Mouse (Mus musculus) neural tube, embryonic 14.5 days (tissue): ENCODE data around the gene Peak1. TPM values are rescaled to one million over a fixed set of nuclear protein-coding genes. Genes with fewer than 3 reads are reported as not detected.

ENCODE experiments used
- ATAC-seq: fragments of 200-750 bp; cut with Nextera tagmentation; 2 replicates; pipeline ENCODE4 v1.8.0; 2017; ENCODE audit warnings: low read depth, mild to moderate bottlenecking, moderate TSS enrichment, moderate library complexity
- H3K27ac ChIP-seq: fragments of 300-500 bp; sonication (generic); 2 replicates; pipeline ENCODE4 v1.5.1; 2014; ENCODE audit warnings: low read depth, mild to moderate bottlenecking, control low read depth, low read length, moderate library complexity, mixed read lengths
- H3K27me3 ChIP-seq: fragments of 300-500 bp; sonication (generic); 2 replicates; pipeline ENCODE4 v1.6.1; 2014; ENCODE audit warnings: low read length; ENCODE audit not compliant: control insufficient read depth, insufficient read depth
- H3K36me3 ChIP-seq: fragments of 300-500 bp; sonication (generic); 2 replicates; pipeline ENCODE4 v1.6.1; 2014; ENCODE audit warnings: low read length, mixed read lengths; ENCODE audit not compliant: control insufficient read depth, insufficient read depth
- H3K4me1 ChIP-seq: fragments of 300-500 bp; sonication (generic); 2 replicates; pipeline ENCODE4 v1.6.1; 2014; ENCODE audit warnings: low read length; ENCODE audit not compliant: control insufficient read depth, insufficient read depth
- H3K4me2 ChIP-seq: fragments of 300-500 bp; sonication (generic); 2 replicates; pipeline ENCODE4 v1.6.1; 2014; ENCODE audit warnings: mild to moderate bottlenecking, low read depth, low read length, control low read depth
- H3K4me3 ChIP-seq: fragments of 300-500 bp; sonication (generic); 2 replicates; pipeline ENCODE4 v1.5.1; 2014; ENCODE audit warnings: low read depth, low read length, control low read depth, mixed read lengths
- H3K9ac ChIP-seq: fragments of 300-500 bp; sonication (generic); replicated peaks from 2 replicates; pipeline ENCODE4 v1.6.1; 2014; ENCODE audit warnings: low read depth, mild to moderate bottlenecking, control low read depth, low read length, mixed read lengths
- H3K9me3 ChIP-seq: fragments of 300-500 bp; sonication (generic); 2 replicates; pipeline ENCODE4 v1.6.1; 2016; ENCODE audit warnings: low read length; ENCODE audit not compliant: control insufficient read depth
- WGBS: fragments of 180-500 bp; shearing (Covaris S2); extraction: QIAGEN DNeasy Blood & Tissue Kit; methylation state at CpG from one replicate; pipeline ENCODE4 v1.1.7; 2014; 5-methylcytosine and 5-hydroxymethylcytosine counted together
- polyA plus RNA-seq: library from polyadenylated mRNA; unstranded; fragments of >200 nt; fragmentation: Nextera tagmentation; extraction: Ambion mirVana; gene quantifications from 2 replicates; pipeline ENCODE4 v1.2.1, GENCODE M21; 2014

Peak1 gene
- polyA plus RNA-seq, 1 experiment from 2014 or later, result 9.0 TPM

DNA sequence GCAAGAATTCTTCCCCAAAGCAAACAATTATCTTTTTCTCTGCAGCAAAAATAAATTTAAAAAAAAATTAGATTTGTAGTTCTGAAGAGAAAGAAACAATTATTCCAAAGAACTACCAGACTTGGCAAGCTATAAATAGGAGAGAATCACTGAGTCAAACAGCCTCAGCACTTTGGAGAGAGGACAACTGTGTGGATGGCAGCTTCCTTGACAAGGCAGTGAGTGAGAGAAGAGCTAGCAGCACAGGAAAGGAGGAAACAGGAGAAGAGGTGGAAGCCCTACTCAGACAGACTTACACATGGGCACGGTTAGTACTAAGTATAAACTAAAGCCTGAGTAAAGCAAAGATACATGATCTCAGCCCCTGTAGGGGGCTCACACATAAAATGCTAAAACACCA is 21.6 kb downstream of the Peak1 start:
- H3K4me1 ChIP-seq, result no peaks in the 10 kb centered on the region
- no peaks in the 10 kb centered on the region for H3K36me3 ChIP-seq
- no peak overlapping the region for H3K4me2 ChIP-seq
- no peaks in the 10 kb centered on the region for H3K9me3 ChIP-seq
- ATAC-seq, result no peak
- no peak overlapping the region for H3K27ac ChIP-seq
- WGBS, result 67% methylated on average over 1 of the region's 1 CpGs
- no peak overlapping the region for H3K4me3 ChIP-seq
- H3K27me3 ChIP-seq, result no peaks in the 10 kb centered on the region
- no peak overlapping the region for H3K9ac ChIP-seq

DNA sequence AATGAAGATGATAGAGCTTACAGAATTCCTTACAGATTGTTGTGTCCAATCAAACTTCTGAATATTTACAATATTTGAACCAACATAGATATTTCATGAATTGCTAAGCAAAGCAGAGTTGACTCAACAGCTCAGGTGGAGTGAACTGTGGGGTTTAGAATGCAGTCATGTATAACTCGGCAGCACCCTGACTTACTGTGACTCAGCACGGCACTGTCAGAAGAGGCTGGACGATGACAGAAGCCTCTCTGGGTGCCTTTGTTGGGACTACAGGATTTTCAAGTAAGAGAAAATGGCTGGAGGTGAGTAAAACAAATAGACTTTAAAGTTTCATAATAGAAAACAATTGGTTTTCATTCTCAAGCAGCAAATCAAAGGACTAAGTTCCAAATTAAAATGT is 25.0 kb downstream of the Peak1 start:
- Histone ChIP-seq H3K27ac (no peak overlapping the region), H3K4me2 (no peak overlapping the region), H3K27me3 (no peaks in the 10 kb centered on the region), H3K4me1 (no peaks in the 10 kb centered on the region), H3K4me3 (no peak overlapping the region), H3K36me3 (no peaks in the 10 kb centered on the region), H3K9me3 (no peaks in the 10 kb centered on the region), H3K9ac (no peak overlapping the region)
- WGBS, result 86% methylated on average over 3 of the region's 3 CpGs
- no peak for ATAC-seq

DNA sequence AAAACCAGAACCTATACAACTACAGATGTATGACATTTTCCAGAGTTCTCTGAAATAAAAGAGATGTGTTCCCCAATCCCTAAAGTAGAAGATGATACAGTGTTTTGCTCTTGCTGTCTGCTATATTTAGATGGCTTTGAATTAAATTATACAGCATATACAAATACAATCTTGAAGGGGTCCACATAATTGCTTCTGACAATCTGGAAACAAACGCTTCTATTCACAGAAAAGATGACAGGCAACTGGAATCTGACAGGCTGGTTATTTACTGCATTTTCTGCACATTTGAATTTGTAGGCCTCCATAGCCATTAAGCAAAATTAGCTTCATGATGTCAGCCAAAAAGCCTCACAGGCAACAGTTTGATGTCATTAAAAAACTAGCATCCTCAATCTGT is 35.1 kb downstream of the Peak1 start:
- WGBS, result 68% methylated on average over 1 of the region's 1 CpGs
- no peak overlapping the region for H3K9ac ChIP-seq
- H3K9me3 ChIP-seq, result no peaks in the 10 kb centered on the region
- H3K4me1 ChIP-seq, result no peaks in the 10 kb centered on the region
- no peak overlapping the region for H3K4me2 ChIP-seq
- no peak overlapping the region for H3K4me3 ChIP-seq
- no peak for ATAC-seq
- H3K36me3 ChIP-seq, result no peaks in the 10 kb centered on the region
- H3K27ac ChIP-seq, result no peak overlapping the region
- H3K27me3 ChIP-seq, result no peaks in the 10 kb centered on the region

DNA sequence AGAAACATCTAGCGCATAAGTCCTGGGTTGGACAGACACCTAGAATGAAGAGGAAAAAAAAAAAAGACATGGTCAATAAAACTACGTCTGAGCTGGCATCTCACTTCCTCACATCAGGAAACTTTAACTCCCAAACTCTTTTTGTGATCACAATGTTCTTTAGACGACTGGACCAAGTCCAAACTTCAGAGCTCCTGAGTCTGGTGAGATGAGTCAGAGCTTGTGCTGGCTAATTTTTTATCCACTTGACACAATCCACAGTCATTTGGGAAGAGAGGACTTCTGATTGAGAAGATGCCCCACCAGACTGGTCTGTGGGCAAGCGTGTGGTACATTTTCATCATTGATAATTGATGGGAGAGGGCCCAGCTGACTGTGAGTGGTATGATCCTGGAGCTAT is 43.5 kb downstream of the Peak1 start:
- H3K4me2 ChIP-seq, result no peak overlapping the region
- H3K4me1 ChIP-seq, result no peaks in the 10 kb centered on the region
- no peaks in the 10 kb centered on the region for H3K27me3 ChIP-seq
- H3K27ac ChIP-seq, result no peak overlapping the region
- no peak for ATAC-seq
- H3K9me3 ChIP-seq, result no peaks in the 10 kb centered on the region
- no peak overlapping the region for H3K9ac ChIP-seq
- WGBS, result 71% methylated on average over 4 of the region's 4 CpGs
- no peak overlapping the region for H3K4me3 ChIP-seq
- H3K36me3 ChIP-seq, result no peaks in the 10 kb centered on the region

DNA sequence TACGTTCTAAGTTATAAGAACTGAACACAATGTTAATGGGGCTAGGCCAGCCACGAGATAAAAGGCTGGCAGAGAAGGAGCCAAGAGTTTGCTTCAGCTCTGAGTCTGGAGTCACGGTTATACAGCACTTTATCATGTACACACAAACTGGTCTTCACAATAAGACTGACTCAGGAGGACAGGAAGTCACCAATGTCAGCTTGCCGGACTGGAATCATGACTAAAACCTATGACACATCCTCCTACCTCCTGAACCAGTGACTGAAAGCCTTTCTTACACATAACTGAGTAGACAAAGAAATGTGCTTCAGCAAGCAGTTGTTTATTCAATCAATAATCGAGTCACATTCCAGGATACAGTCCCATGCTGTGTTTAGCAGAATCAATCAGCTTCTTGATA is 47.2 kb downstream of the Peak1 start:
- Histone ChIP-seq H3K36me3 (no peaks in the 10 kb centered on the region), H3K4me2 (no peak overlapping the region), H3K9me3 (no peaks in the 10 kb centered on the region), H3K9ac (no peak overlapping the region), H3K4me3 (no peak overlapping the region), H3K27me3 (no peaks in the 10 kb centered on the region), H3K27ac (no peak overlapping the region), H3K4me1 (no peaks in the 10 kb centered on the region)
- WGBS, result 58% methylated on average over 5 of the region's 5 CpGs
- no peak for ATAC-seq

DNA sequence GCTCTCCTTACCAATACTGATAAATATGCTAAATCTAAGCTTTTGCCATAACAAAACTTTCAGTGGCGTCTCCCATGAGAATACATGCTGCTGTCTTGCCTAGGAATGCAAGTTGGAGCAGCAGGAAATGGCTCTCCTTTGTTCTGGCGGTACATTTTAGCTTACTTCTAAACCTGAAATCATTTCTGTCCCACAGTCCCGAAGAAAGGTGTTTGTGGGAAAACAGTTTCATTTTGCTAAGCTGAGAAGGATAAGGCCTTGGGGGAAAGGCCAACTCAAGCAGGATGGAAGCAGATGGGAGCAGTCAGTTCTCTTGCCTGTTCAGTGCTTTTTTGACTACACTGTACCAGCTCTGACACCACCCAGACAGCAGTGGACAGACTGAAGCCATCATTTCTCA is 49.1 kb downstream of the Peak1 start:
- ATAC-seq, result no peak
- Histone ChIP-seq H3K9me3 (no peaks in the 10 kb centered on the region), H3K27me3 (no peaks in the 10 kb centered on the region), H3K4me2 (no peak overlapping the region), H3K9ac (no peak overlapping the region), H3K36me3 (no peaks in the 10 kb centered on the region), H3K4me1 (no peaks in the 10 kb centered on the region), H3K4me3 (no peak overlapping the region), H3K27ac (no peak overlapping the region)
- 72% methylated on average over 3 of the region's 3 CpGs for WGBS

DNA sequence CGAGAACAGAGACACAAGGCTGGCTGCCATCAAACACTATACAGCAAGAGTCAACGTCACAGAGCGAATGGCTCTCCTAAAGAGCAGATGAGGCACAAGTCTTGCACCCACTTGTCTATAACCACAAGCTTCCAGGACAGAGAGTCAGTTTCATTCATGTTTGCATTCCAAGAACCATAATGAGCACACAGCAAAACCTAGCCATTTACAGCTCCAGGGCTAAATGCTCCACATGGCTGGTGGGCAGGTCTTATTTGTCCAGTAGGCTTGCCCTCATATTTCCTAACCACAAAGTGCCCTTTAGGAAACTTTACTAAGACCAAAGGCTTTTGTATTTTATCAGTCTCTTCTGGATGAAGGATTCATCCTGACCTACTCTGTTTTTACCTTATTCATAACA is 54.6 kb downstream of the Peak1 start:
- Histone ChIP-seq H3K27ac (no peak overlapping the region), H3K4me2 (no peak overlapping the region), H3K4me1 (no peaks in the 10 kb centered on the region), H3K36me3 (no peaks in the 10 kb centered on the region), H3K4me3 (no peak overlapping the region), H3K9me3 (no peaks in the 10 kb centered on the region), H3K9ac (no peak overlapping the region), H3K27me3 (no peaks in the 10 kb centered on the region)
- ATAC-seq, result no peak
- 98% methylated on average over 3 of the region's 3 CpGs for WGBS

DNA sequence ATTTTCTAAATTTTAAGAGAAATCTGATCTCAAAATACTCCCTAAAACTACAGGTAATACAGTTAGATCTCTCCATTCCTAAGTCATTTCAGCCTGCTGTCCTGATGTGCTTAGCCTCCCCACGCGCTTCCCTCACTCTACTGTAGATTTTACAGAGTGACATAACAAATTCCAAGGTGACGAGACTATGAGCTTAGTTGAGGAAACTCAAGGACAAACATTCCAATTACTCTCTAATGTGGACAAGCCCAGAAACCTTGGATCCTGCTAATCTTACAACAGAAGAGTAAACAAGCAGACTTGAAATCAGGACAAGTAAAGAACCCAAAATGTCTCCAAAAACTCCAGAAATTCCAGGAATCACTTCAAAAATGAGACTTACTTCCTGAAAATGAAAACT is 58.6 kb downstream of the Peak1 start:
- H3K9ac ChIP-seq, result no peak overlapping the region
- WGBS, result 93% methylated on average over 3 of the region's 3 CpGs
- no peaks in the 10 kb centered on the region for H3K27me3 ChIP-seq
- no peaks in the 10 kb centered on the region for H3K36me3 ChIP-seq
- no peak for ATAC-seq
- H3K27ac ChIP-seq, result no peak overlapping the region
- H3K9me3 ChIP-seq, result no peaks in the 10 kb centered on the region
- no peaks in the 10 kb centered on the region for H3K4me1 ChIP-seq
- H3K4me3 ChIP-seq, result no peak overlapping the region
- H3K4me2 ChIP-seq, result no peak overlapping the region

DNA sequence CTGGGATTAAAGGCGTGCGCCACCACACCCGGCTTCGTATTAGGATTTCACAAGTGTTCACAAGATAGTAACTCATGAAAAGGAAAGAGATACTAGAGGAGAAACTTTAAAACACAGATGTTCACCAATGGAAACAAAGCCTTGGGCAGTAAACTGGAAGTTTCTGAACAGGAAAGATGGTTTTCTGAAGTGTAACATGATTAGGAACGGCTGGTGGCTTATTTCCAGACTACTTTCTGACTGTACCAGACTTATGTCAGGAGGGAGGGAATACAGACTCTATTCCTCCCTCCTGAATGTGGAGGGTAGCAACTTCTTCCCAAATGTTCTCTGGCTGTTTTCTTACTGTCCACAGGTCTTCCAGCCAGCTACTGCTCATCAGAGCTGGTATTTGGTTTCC is 62.7 kb downstream of the Peak1 start:
- Histone ChIP-seq H3K27me3 (no peaks in the 10 kb centered on the region), H3K36me3 (no peaks in the 10 kb centered on the region), H3K27ac (no peak overlapping the region), H3K4me2 (no peak overlapping the region), H3K4me1 (no peaks in the 10 kb centered on the region), H3K9ac (no peak overlapping the region), H3K4me3 (no peak overlapping the region), H3K9me3 (no peaks in the 10 kb centered on the region)
- 92% methylated on average over 5 of the region's 5 CpGs for WGBS
- ATAC-seq, result no peak

DNA sequence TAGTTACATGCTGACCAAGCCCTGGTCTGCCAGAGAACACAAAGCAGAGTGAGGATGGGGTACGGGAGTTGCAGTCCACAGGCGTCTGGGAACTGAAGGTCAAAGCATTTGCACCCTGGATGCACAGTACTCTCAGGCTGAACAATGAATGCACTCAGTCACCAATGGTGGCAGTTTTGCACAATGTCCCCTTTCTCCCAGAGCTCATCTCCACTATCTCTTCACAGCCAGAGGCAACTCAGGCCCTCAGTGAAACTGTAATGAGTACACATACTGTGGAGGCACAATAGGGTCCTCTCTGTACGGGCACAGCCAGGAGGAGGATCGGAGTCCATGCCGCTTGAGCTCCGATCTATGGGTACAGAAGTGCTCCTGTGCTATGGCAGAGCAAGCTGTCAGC is 71.5 kb downstream of the Peak1 start:
- Histone ChIP-seq H3K36me3 (no peaks in the 10 kb centered on the region), H3K27me3 (no peaks in the 10 kb centered on the region), H3K27ac (no peak overlapping the region), H3K9me3 (no peaks in the 10 kb centered on the region), H3K4me2 (no peak overlapping the region), H3K4me3 (no peak overlapping the region), H3K4me1 (no peaks in the 10 kb centered on the region), H3K9ac (no peak overlapping the region)
- 61% methylated on average over 6 of the region's 6 CpGs for WGBS
- no peak for ATAC-seq
